Mouse (Mus musculus) splenic B cell, adult 2 months (primary cell): ENCODE results near the gene Igsf21.

ENCODE experiments used
- DNase-seq: peaks from one replicate; pipeline ENCODE4 v3.0.0-alpha.2; 2011; ENCODE audit warnings: low read depth, low spot score
- H3K27me3 ChIP-seq: 2 replicates; pipeline ENCODE4 v1.6.1; 2012; ENCODE audit warnings: mild to moderate bottlenecking, low read length, moderate library complexity, mixed read lengths; ENCODE audit not compliant: control insufficient read depth, poor library complexity, insufficient read depth, severe bottlenecking
- H3K36me3 ChIP-seq: 2 replicates; pipeline ENCODE4 v1.6.1; 2012; ENCODE audit warnings: mild to moderate bottlenecking, low read length, moderate library complexity, mixed read lengths; ENCODE audit not compliant: control insufficient read depth, poor library complexity, insufficient read depth, severe bottlenecking

The Igsf21 gene

DNA sequence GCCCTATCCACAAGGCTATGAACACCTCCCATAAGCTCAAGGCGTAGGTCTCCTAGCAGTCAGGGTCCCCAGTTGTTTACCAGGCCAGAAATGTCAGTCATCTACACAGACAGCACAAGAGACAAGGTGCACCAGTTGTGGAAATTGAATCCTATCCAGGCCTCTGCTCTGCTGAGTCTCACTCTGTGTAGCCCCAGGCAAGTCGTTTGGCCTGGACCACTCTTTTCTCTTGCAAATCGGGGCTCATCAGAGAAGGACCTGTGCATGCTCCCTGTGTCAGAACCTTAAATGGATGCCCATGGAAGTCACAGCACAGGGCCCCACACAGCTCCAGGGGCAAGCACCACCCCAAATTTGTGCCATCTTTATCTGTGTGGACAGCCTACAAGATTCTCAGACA, 154.9 kb downstream of the Igsf21 start:
- H3K36me3 ChIP-seq = no peaks in the 10 kb centered on the region

DNA sequence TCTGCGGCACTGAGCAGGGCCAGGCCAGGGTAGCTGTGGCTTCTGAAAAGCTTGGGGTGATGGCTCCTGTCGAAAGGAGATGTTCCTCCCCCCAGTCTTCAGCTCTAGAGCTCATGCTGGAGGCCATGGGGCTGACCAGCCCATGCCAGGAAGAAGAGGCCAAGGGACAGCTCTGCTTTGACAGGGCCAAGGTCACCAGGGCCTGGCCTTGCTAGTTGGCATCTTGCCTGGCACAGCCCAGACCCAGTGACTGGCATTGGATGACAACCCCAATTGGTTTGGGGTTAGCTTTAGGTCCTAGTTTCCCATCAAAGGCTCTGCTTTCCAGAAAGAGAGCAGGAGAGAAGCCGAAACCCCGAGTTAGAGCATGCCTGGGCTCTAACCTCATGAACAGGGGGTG, 156.9 kb downstream of the Igsf21 start:
- DNase-seq = no peak
- H3K36me3 ChIP-seq = no peaks in the 10 kb centered on the region
- no peaks in the 10 kb centered on the region for H3K27me3 ChIP-seq

More for the DNA sequence above, 154.9 kb downstream of the Igsf21 start:
- H3K27me3 ChIP-seq = no peaks in the 10 kb centered on the region
- no peak for DNase-seq

DNA sequence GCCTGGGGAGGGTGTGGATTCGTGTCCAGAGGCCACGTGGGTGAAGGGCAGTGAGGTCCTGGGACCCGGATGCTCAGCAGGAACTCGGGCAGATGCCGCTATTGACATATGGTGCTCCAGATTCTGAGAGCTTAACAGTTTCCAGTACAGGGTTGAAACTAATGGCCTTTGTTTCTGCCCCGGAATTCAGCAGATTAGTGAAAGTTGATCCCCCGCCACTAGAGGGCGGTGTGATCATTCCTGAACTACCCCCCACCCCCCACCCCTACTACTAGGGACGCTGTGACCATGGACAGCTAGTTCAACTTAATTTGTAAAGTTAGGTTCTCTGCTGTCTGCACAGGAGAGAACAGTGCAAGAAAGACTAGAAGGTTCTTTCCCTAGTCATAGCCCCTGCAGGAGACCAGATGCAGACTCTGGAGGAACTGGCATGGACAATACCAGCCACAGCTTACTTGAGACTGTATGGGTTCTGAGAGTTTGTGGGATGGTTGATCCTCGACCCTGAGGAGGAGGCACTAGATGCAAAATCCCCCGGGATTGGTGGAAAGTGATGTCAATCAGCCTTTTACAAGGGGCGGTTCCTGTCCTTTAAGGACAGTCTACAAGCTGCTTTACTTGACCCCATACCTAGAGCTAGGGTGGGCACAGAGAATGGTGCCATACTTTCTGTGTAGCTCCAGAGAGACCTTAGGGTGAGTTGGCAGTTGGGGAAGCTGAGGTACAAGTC, 157.7 kb downstream of the Igsf21 start:
- no peaks in the 10 kb centered on the region for H3K36me3 ChIP-seq
- DNase-seq = no peak

DNA sequence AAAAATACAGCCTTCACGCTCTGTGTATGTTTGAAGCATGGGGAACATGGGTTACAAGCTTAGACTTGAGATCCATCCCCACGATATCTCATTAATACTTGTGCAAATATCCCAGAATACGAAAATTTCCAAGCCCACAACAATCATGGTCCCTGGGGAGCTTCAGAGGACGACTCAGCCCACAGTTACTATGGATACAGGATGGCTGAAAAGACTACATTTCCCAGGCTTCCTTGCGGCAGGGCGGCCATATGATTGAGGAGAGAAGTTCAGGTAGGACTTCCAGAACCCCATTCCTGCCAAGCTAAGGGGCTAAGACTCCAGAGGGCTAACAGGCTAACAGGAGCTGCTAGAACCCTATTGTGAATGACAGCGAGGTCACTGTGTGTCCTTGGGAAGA, 160.4 kb downstream of the Igsf21 start:
- no peaks in the 10 kb centered on the region for H3K36me3 ChIP-seq
- no peak for DNase-seq

More for the DNA sequence above, 157.7 kb downstream of the Igsf21 start:
- no peaks in the 10 kb centered on the region for H3K27me3 ChIP-seq

DNA sequence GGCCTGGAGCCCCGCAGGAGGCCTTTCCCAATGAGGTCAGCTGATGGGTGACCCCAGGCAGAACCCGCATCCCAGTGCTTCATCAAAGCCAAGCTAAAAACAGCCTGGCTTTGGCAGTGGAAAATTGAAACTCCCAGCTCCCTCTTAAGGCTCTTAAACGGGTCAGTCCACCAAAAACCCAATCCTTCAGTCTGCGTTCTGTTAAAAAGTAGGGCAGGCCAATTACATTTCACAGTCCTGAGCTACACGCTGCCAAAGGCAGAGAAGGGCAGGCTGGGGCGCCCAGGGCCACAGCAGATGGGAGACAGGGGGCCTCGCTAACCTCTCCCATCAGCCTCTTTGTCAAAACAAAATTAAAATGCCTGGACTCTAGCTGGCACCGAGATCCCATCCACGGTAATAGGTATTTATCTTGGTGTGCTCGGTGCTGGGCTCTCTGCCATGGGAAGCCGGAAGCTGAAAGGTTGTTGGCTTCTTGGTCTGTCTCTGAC, 162.0 kb downstream of the Igsf21 start:
- Histone ChIP-seq H3K27me3 (no peaks in the 10 kb centered on the region), H3K36me3 (no peaks in the 10 kb centered on the region)
- DNase-seq = no peak

More for the DNA sequence above, 160.4 kb downstream of the Igsf21 start:
- no peaks in the 10 kb centered on the region for H3K27me3 ChIP-seq

DNA sequence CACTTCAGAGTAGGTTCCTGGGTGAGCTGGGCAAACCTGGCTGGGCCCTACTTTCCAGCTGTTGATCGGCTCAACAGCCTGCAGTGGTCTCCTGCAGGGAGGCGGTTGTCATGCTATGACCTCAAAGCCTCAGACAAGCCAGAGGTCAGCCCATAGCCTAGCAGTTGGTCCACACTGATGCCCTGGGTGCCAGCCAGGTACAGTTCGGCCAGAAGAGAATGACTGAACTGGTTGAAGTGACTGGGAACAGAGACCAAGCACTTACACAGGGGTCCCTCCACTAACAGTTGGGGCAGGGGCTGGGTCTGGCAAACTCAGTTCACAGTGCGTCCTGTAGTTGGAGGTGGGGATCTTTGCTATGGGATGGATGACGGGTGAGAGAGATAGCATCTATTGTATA, 162.5 kb downstream of the Igsf21 start:
- no peaks in the 10 kb centered on the region for H3K36me3 ChIP-seq
- no peaks in the 10 kb centered on the region for H3K27me3 ChIP-seq
- no peak for DNase-seq

DNA sequence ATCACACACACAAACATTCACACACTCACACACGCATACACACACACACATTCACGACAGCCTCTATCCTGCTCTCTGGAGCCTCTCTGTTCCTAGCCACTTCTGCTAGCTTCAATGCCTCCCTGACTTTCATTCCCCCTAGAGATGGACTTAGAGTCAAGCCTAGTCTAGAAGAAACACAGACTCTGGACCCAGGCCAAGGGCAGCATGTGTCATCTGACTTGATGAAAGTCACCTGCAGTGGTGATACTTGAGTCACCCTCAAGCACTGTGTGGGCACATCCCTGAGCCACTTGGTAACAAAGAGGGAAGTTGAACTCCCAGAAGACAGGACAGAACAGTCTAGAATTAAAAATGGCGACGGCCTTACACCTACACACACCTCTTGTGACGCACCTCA, 168.2 kb downstream of the Igsf21 start:
- no peaks in the 10 kb centered on the region for H3K27me3 ChIP-seq
- H3K36me3 ChIP-seq = no peaks in the 10 kb centered on the region
- no peak for DNase-seq

DNA sequence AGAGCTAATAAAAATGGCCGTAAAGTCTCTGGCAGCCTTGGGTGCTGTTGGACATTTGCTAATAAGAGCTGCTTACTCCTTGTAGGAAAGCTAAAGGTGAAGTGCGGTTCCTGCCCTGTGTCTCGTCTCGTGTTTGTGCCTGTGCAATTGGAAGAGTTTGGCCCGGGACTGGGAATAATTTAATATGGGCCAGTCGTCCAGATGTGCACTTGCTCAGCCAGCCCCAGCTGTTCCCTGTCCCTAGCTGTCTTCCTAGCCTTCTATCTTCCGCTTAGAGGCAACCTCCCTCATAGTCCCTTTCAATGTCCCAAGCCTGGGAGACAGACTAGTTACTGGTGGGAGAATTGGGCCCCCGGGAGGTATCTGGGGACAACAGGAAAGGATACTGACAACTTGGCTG, 169.0 kb downstream of the Igsf21 start:
- H3K36me3 ChIP-seq = no peaks in the 10 kb centered on the region
- H3K27me3 ChIP-seq = no peaks in the 10 kb centered on the region
- DNase-seq = no peak

DNA sequence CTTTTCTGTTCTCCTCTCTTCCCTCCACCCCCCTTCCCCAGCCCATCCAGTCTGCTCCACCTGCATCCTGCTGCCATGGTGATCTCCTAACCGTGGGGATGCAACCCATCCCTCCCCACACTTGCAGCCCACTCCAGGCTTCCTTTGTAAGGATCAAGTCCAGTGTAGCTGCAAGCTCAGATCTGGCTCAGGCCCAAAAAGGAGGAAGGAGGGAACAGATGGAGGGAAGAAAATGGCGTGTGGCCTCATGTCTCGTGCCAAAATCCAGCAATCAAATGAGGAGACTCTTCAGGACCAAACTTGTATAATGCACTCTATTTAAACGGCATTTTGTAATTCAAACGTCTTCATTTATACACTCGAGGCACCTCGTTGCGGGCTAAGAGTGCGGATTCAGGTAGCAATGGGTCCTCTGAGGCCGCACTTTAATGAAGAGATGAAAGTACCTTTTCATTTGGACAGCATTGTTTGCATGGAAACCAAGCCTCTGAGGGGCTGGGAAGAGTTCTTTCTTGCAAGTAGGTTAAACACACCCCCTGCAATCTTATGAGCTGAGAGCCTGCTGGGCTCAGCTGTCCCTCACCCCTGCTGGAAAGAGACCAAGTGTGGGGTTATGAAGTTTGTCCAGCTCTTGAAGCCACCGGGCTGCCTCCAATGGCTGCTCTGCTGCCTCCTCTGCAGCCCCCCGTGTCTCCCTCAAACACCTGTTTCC, 169.6 kb downstream of the Igsf21 start:
- no peaks in the 10 kb centered on the region for H3K36me3 ChIP-seq
- no peaks in the 10 kb centered on the region for H3K27me3 ChIP-seq

DNA sequence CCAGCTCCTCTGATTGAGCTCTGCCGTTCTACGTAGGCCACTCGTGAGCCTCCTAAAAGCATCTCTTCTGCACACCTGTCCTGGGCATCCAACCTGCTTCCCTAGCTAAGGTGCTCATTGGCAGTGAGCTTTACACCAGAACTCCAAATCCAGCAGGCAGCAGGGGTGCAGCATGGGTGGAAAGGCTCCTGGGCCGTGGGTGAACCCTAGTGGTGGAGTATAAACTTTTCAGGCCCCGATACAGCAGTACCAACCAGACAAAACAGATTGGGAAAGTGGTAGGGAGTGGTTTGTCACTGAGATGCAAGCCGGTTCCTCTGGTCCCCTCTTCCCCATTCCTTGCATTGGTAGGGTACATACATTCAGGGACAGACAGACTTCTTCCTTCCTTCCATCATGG, 170.2 kb downstream of the Igsf21 start:
- DNase-seq = no peak
- Histone ChIP-seq H3K27me3 (no peaks in the 10 kb centered on the region), H3K36me3 (no peaks in the 10 kb centered on the region)

More for the DNA sequence above, 169.6 kb downstream of the Igsf21 start:
- no peak for DNase-seq

DNA sequence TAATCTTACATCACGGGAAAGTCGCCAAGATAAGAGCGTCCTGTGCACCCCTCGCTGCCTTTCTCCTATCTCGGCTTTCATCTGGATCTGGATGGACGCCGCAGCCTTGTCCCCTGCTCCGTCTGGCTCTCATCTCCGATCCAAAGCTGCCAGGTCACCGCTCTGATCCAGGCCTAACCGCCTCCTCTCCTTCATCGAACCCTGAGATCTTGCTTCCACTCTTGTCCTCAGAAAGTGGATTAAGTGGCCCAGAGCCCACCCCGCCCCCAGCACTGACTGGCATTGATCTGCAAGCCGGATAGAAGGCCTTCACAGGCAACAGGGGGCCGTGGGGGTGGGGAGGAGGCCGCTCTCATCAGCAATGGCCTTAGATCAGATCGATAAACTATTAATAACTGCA, 175.5 kb downstream of the Igsf21 start:
- DNase-seq = no peak
- no peaks in the 10 kb centered on the region for H3K27me3 ChIP-seq
- no peaks in the 10 kb centered on the region for H3K36me3 ChIP-seq

DNA sequence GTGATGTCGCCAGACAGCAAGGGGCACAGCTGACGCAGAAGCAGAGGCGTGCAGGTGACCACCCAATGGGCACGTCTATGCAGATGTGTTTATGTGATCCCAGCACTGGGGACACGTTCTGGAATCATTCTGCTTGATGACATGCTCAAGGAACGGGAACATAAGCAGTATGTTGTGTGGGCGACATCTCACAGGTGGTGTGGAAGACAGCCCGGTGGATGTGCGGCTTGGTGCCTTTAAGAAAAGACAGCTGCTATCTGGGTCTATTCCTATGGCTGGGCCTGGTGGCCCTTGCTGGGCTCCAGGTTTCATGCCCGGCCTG, 176.3 kb downstream of the Igsf21 start:
- Histone ChIP-seq H3K36me3 (no peaks in the 10 kb centered on the region), H3K27me3 (no peaks in the 10 kb centered on the region)
- no peak for DNase-seq

DNA sequence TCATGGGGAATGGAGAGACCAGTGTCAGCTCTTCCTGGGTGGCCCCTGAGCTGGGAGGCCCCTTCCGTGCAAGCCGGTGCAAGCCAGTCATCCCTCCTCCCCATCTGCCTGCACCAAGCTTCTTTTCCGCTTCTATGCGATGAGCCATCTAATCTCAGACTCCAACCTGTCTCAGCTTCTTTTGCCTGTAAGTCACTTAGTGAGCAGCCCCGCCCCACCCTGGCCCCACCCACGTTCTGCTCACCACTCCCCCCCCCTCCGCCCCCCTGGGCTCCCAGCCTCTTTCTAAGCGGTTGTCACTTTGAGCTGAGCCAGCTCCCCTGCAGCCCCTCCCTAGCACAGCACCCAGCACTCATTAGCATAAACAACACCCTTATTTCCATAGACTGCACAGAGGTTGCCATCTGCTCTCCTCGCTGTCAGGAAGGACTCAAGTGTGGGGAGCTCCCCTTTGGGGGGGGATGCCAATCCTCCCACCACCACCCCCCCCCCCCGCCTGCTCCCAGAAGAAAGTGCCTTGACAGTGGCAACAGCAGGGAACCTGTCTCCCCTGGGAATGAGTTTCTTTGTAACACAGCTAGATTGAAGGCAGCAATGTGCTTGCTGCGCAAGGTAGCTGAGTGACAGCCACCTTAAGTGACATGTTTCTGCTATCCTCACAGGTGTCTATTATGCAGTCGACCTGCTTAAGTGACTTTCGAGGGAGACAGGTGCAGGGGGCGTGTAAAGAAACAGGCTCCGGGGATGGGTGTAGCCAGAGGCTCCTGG, 176.8 kb downstream of the Igsf21 start:
- Histone ChIP-seq H3K36me3 (no peaks in the 10 kb centered on the region), H3K27me3 (no peaks in the 10 kb centered on the region)
- no peak for DNase-seq

DNA sequence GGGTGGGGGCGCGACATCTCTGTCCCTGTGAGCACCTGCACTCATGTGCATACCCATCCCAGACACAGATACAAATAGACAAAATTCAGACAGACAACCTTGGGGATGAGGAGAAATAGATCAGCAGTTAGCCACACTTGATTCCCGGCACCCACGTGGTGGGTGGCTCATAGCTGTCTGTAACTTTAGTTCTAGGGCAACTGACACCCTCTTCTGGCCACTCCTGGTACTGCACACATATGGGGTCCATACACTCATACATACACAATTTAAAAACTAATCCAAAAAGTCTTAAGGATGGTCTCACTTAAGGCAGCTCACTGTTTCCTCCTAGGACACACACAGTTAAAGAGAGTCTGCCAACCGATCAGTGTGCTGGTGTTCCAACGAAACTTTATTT, 178.1 kb downstream of the Igsf21 start:
- H3K36me3 ChIP-seq = no peaks in the 10 kb centered on the region
- H3K27me3 ChIP-seq = no peaks in the 10 kb centered on the region
- no peak for DNase-seq

DNA sequence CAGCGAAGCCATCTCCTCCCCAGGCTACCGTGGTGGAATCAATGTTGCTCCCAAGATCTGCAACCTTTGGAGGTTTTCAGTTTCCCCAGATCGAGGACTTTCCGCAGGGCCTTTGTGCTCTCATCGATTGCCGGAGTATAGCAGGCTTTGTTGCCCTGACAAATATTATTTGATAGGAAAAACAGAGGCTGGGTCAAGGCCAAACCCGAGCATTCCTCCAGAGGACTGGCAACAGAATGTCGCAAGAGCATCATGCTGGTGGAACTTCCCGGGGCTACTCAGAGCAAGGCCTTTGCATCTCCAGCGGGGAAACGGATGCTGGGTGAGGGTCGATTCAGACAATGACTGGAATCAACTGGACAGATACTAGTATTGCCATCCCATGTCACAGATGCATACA, 180.6 kb downstream of the Igsf21 start:
- no peaks in the 10 kb centered on the region for H3K36me3 ChIP-seq
- no peaks in the 10 kb centered on the region for H3K27me3 ChIP-seq
- no peak for DNase-seq
